Mouse (Mus musculus) spleen, adult 2 months (tissue): ENCODE results near the gene Spast. TPM values are rescaled to one million over a fixed set of nuclear protein-coding genes. Genes with fewer than 3 reads are reported as not detected.
A peak's percentile ranks its signal among the peaks of the same experiment; 100 is the strongest.
"Not testable (repeated sequence)": the region's sequence is repeated elsewhere in the genome, so short reads cannot be mapped to it uniquely, and the experiment has no call there.

Source experiments
- DNase-seq, 2 experiments: peaks; one replicate each; pipeline versions ENCODE4 v3.0.0 to v3.0.0-alpha.2; 2012 to 2021; ENCODE audit warnings: low spot score in 2 of 2, low read depth in 1 of 2
- H3K27ac ChIP-seq: fragments of 200-500 bp; 2 replicates; pipeline ENCODE4 v1.5.1; 2012; ENCODE audit warnings: low read length, inconsistent platforms; ENCODE audit not compliant: insufficient read depth
- H3K27me3 ChIP-seq: fragments of 200-500 bp; 2 replicates; pipeline ENCODE4 v1.6.1; 2012; ENCODE audit warnings: mild to moderate bottlenecking, moderate library complexity, low read length, inconsistent platforms; ENCODE audit not compliant: control insufficient read depth, insufficient read depth
- H3K36me3 ChIP-seq: fragments of 200-500 bp; 2 replicates; pipeline ENCODE4 v1.6.1; 2012; ENCODE audit warnings: mild to moderate bottlenecking, low read length, inconsistent platforms; ENCODE audit not compliant: control insufficient read depth, insufficient read depth
- H3K4me1 ChIP-seq: fragments of 200-500 bp; 2 replicates; pipeline ENCODE4 v1.6.1; 2011; ENCODE audit warnings: inconsistent platforms; ENCODE audit not compliant: control insufficient read depth, insufficient read depth, insufficient read length
- H3K4me3 ChIP-seq: fragments of 200-500 bp; 2 replicates; pipeline ENCODE4 v1.5.1; 2011; ENCODE audit warnings: mild to moderate bottlenecking, inconsistent platforms; ENCODE audit not compliant: insufficient read depth, insufficient read length; ENCODE audit errors: extremely low read depth
- CTCF ChIP-seq: fragments of 200-500 bp; IDR thresholded peaks from 2 replicates; pipeline ENCODE4 v1.5.1; 2011; ENCODE audit warnings: mild to moderate bottlenecking, inconsistent platforms; ENCODE audit not compliant: insufficient read depth, insufficient read length, insufficient replicate concordance; ENCODE audit errors: extremely low read depth
- POLR2A ChIP-seq: fragments of 200-500 bp; IDR thresholded peaks from 2 replicates; pipeline ENCODE4 v1.6.1; 2011; ENCODE audit warnings: low read depth, low read length, inconsistent platforms
- WGBS: fragments of 180-500 bp; shearing (Covaris S2); methylation state at CpG from one replicate; pipeline ENCODE4 v1.1.7; 2018; 5-methylcytosine and 5-hydroxymethylcytosine counted together
- polyA plus RNA-seq: library from polyadenylated mRNA; depleted of rRNA; stranded (reverse); fragments of >200 nt; gene quantifications from 2 replicates; pipeline ENCODE4 v1.2.3, GENCODE M21; 2012

Gene Spast
- polyA plus RNA-seq, 1 experiment = 3.0 TPM

- Histone ChIP-seq H3K27ac (peak within 1 kb of the TSS; percentile 98), H3K4me1 (no peaks in the 10 kb centered on the region; the same call in none of the 2 replicates), H3K27me3 (no peaks in the 10 kb centered on the region), H3K36me3 (peaks cover 1% of the 10 kb centered on the region; the same call in 1 of the 2 replicates), H3K4me3 (peak within 1 kb of the TSS; percentile 100)
- TF ChIP-seq CTCF = no peak
- peak; percentile 37; the same call in 1 of the 2 replicates for TF ChIP-seq POLR2A
- 4% methylated on average over 81 of the region's 110 CpGs for WGBS
- DNase-seq = peak; percentile 41 to 73
These were observed 43.5 kb upstream of the Spast start, which contains the start of gene Memo1 for GRCm38 (mm10) chr17:74295026-74295970. Gene Memo1, minus strand, starts transcription at chr17:74295521.

GRCm38 (mm10) chr17:74296076-74296823 lies 42.5 kb upstream of the Spast start:
- WGBS = 50% methylated on average over 11 of the region's 11 CpGs
- no peaks in the 10 kb centered on the region for H3K27me3 ChIP-seq
- H3K27ac ChIP-seq = no peak overlapping the region
- peak overlapping the region; percentile 98; the same call in 1 of the 2 replicates for H3K4me3 ChIP-seq
- DNase-seq = no peak
- no peak for TF ChIP-seq CTCF
- no peak for TF ChIP-seq POLR2A
- peaks cover 2% of the 10 kb centered on the region for H3K36me3 ChIP-seq
- H3K4me1 ChIP-seq = no peaks in the 10 kb centered on the region; the same call in none of the 2 replicates

DNA sequence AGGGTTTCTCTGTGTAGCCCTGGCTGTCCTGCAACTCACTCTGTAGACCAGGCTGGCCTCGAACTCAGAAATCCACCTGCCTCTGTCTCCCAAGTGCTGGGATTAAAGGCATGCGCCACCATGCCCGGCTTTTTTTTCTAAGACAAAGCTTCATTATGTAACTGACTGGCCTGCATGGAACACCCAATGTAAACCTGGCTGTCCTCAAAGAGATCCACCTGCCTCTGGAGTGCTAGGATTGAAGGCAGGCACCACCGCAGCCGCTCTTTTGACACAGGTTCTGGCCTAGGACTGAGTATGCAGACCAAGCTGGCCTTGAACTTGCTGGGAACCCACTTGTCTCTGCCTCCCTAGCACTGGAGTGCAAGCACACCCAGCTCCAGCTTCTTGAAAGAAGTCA lies 41.8 kb upstream of the Spast start:
- not testable (repeated sequence) for H3K27ac ChIP-seq, DNase-seq, H3K4me3 ChIP-seq, H3K4me1 ChIP-seq, H3K27me3 ChIP-seq, H3K36me3 ChIP-seq
- WGBS = 92% methylated on average over 5 of the region's 5 CpGs

GRCm38 (mm10) chr17:74300089-74300488 lies 38.7 kb upstream of the Spast start:
- H3K27me3 ChIP-seq = no peaks in the 10 kb centered on the region

GRCm38 (mm10) chr17:74304060-74304459 lies 34.7 kb upstream of the Spast start:
- Histone ChIP-seq H3K4me1 (no peaks in the 10 kb centered on the region), H3K4me3 (no peak overlapping the region), H3K27me3 (no peaks in the 10 kb centered on the region), H3K27ac (no peak overlapping the region), H3K36me3 (peaks cover 15% of the 10 kb centered on the region)
- no peak for DNase-seq
- no peak for TF ChIP-seq CTCF
- no peak for TF ChIP-seq POLR2A
- 86% methylated on average over 4 of the region's 4 CpGs for WGBS

More at GRCm38 (mm10) chr17:74300089-74300488, 38.7 kb upstream of the Spast start:
- Histone ChIP-seq H3K36me3 (peaks cover 8% of the 10 kb centered on the region), H3K27ac (no peak overlapping the region), H3K4me1 (no peaks in the 10 kb centered on the region; the same call in 1 of the 2 replicates), H3K4me3 (no peak overlapping the region)
- no peak for TF ChIP-seq CTCF
- no peak for TF ChIP-seq POLR2A
- no peak for DNase-seq
- WGBS = 95% methylated on average over 5 of the region's 5 CpGs

DNA sequence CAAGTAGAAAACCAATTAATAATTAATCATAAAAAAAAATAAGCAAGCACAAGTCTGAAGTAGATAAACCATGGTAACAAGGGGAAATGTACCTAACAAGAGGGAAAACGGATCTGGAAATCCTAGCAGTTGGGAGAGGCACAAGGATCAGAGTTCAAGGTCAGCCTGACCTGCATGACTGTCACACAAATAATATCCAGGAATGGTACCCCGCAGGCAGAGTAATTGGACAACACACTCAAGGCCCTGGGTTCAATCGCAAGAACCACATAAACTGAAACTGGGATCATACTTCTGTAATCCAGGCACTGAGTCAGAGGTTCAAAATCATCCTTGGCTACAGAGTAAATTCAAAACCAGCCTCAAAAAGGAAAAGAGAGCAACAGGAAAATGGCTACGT lies 33.2 kb upstream of the Spast start:
- Histone ChIP-seq H3K4me1 (no peaks in the 10 kb centered on the region), H3K27me3 (no peaks in the 10 kb centered on the region), H3K36me3 (peaks cover 15% of the 10 kb centered on the region), H3K27ac (no peak overlapping the region), H3K4me3 (no peak overlapping the region)
- WGBS = 90% methylated on average over 4 of the region's 4 CpGs
- no peak for DNase-seq
- no peak for TF ChIP-seq CTCF
- TF ChIP-seq POLR2A = no peak
